Mouse (Mus musculus): ENCODE results near the gene Adam8.

The Adam8 gene

GRCm38 (mm10) chr7:139945516-139945915 is 46.8 kb downstream of the Adam8 start:
- no peak for DNase-seq (ENCODE audit: low read depth)

- no peak for DNase-seq (ENCODE audit: low read depth)
These were observed 47.8 kb downstream of the Adam8 start for GRCm38 (mm10) chr7:139944291-139945240.

GRCm38 (mm10) chr7:139943674-139944281 is 48.6 kb downstream of the Adam8 start, which contains the start of gene Utf1:
Utf1 (plus strand) TSS chr7:139943789.
- DNase-seq (ENCODE audit: low read depth): no peak

GRCm38 (mm10) chr7:139940476-139941209 is 51.7 kb downstream of the Adam8 start:
- DNase-seq (ENCODE audit: low read depth): no peak

GRCm38 (mm10) chr7:139937810-139938209 is 54.6 kb downstream of the Adam8 start:
- no peak for DNase-seq (ENCODE audit: low read depth)

GRCm38 (mm10) chr7:139937138-139937537 is 55.2 kb downstream of the Adam8 start:
- DNase-seq (ENCODE audit: low read depth): no peak

- no peak for DNase-seq (ENCODE audit: low read depth)
These were observed 55.7 kb downstream of the Adam8 start for GRCm38 (mm10) chr7:139936705-139937104.

GRCm38 (mm10) chr7:139930732-139931131 is 61.6 kb downstream of the Adam8 start:
- DNase-seq (ENCODE audit: low read depth): peak; percentile 58

Data from 416B (cell line).